22 mouse cellular contexts compared by ENCODE assay signal in the genomic region with DNA sequence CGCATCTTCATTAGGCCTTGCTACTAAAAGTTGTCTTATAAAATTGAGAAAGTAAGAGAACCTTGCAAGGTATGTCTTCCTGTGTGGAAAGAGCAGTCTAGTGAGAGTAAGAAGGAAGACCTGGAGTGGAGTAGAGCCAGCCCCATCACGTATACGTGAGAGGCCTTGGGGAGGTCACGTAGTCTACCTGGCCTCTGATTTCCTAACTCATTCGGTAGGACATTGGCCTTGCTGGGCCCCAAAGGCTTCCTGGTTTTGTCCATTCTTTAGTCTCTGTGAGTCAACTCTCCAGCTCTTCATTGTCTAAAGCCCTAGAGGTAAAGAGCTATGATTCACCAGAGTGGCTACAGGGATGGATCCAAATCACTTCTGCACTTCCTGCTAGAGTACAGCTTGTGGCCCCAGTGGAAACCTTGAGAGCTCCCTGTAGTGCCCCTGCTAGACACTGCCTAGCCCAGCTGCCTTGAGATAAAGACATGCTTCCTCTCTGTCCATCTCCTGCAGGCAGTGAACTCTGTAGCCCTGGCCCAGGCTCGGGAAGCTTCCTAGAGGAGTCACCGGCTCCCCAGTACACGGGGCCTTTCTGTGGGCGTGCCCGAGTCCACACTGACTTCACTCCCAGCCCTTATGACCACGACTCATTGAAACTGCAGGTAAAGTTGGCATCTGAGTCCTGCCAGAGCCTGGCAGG. TPM values are rescaled to one million over a fixed set of nuclear protein-coding genes. Genes with fewer than 3 reads are reported as not detected.
"Had no signal": no experiment of that assay in that cellular context is flagged by ENCODE, and none has a peak within 500 bp of the region (broad histone marks: within the 10 kb centered on the region; RNA-seq: fewer than 3 reads in every experiment).

No protein-coding gene starts in this region.

- H3K4me2 ChIP-seq: limb, embryonic 12.5 days; limb, embryonic 15.5 days; liver, embryonic 11.5 days; midbrain, embryonic 11.5 days; neural tube, embryonic 12.5 days; neural tube, embryonic 15.5 days; stomach, embryonic 15.5 days had no signal

- H3K27ac ChIP-seq: limb, embryonic 12.5 days; limb, embryonic 15.5 days; neural tube, embryonic 12.5 days; neural tube, embryonic 15.5 days; stomach, embryonic 15.5 days had no signal

- DNase-seq: kidney, adult 9 months; kidney, postnatal 14 days; kidney, postnatal 4 days; left cerebral cortex, postnatal 4 days; lung, adult 2 months; lung, postnatal 14 days; lung, postnatal 4 days; midbrain, embryonic 14.5 days; retina, postnatal 1 day; right cerebral cortex, postnatal 25 days; spleen, adult 18-20 months; thymus, adult 2 months; thymus, postnatal 25 days had no signal

- H3K9ac ChIP-seq: limb, embryonic 12.5 days; limb, embryonic 15.5 days; neural tube, embryonic 12.5 days; neural tube, embryonic 15.5 days; stomach, embryonic 15.5 days had no signal

- H3K9me3 ChIP-seq: limb, embryonic 12.5 days; limb, embryonic 15.5 days; neural tube, embryonic 12.5 days; neural tube, embryonic 15.5 days; stomach, embryonic 15.5 days had no signal

- H3K27me3 ChIP-seq: limb, embryonic 15.5 days; neural tube, embryonic 12.5 days; neural tube, embryonic 15.5 days; stomach, embryonic 15.5 days had no signal

- H3K36me3 ChIP-seq: limb, embryonic 12.5 days; limb, embryonic 15.5 days; neural tube, embryonic 12.5 days; neural tube, embryonic 15.5 days; stomach, embryonic 15.5 days had no signal

- H3K4me3 ChIP-seq: limb, embryonic 12.5 days; limb, embryonic 15.5 days; neural tube, embryonic 12.5 days; neural tube, embryonic 15.5 days; stomach, embryonic 15.5 days had no signal

- H3K4me1 ChIP-seq: limb, embryonic 12.5 days; limb, embryonic 15.5 days; neural tube, embryonic 12.5 days; neural tube, embryonic 15.5 days; stomach, embryonic 15.5 days had no signal

RNA-seq across cellular contexts. Expression of a gene that starts 49.8 kb away (rescaled TPM):
- total RNA-seq: megakaryocyte progenitor cell, adult 5-6 weeks had no signal
- polyA plus RNA-seq: liver, embryonic 16.5 days had no signal
